In the genomic region with DNA sequence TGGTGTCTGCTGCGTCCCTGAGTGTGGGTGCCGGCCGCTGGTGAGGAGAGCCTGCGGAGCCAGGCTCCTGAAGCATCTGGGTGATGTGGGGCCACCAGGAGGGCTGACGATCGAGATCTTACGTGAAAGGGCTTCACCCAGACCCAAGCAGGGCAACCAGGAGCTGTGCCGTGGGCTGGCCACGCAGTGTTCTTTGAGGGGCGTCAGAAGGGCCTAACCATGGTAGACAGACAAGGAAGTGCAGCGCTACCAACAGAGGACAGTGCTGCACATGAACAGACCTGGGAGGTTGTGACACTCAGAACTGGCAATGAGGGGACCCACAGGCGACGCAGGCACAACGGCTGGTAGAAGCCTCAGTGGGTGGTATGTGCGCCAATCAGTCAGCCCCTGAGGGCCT, we compare ENCODE assay signal across 17 mouse cellular contexts.
"Had no signal": no experiment of that assay in that cellular context is flagged by ENCODE, and none has a peak within 500 bp of the region (broad histone marks: within the 10 kb centered on the region; RNA-seq: fewer than 3 reads in every experiment).

No protein-coding gene starts in this region.

- H3K4me3 ChIP-seq: lung, embryonic 15.5 days; megakaryocyte, embryonic 14.5 days; midbrain, embryonic 13.5 days; midbrain, embryonic 15.5 days; neural tube, embryonic 12.5 days; stomach, embryonic 15.5 days had no signal

- DNase-seq: lung, adult 2 months; lung, postnatal 14 days; lung, postnatal 36 days; right cerebral cortex, postnatal 14 days; thymus, adult 2 months; thymus, postnatal 25 days; thymus, postnatal 4 days had no signal

- H3K4me1 ChIP-seq: lung, embryonic 15.5 days; midbrain, embryonic 13.5 days; midbrain, embryonic 15.5 days; stomach, embryonic 15.5 days had no signal

- H3K4me2 ChIP-seq: lung, embryonic 15.5 days; midbrain, embryonic 11.5 days; midbrain, embryonic 13.5 days; midbrain, embryonic 15.5 days; neural tube, embryonic 12.5 days; stomach, embryonic 15.5 days had no signal

- ATAC-seq: lung, postnatal 0 days; midbrain, embryonic 13.5 days; midbrain, embryonic 15.5 days had no signal

- H3K9ac ChIP-seq: lung, embryonic 15.5 days; midbrain, embryonic 13.5 days; midbrain, embryonic 15.5 days; neural tube, embryonic 12.5 days; stomach, embryonic 15.5 days had no signal

- H3K9me3 ChIP-seq: lung, embryonic 15.5 days; megakaryocyte, embryonic 14.5 days; midbrain, embryonic 13.5 days; midbrain, embryonic 15.5 days; neural tube, embryonic 12.5 days; stomach, embryonic 15.5 days had no signal

- H3K27me3 ChIP-seq: lung, embryonic 15.5 days; midbrain, embryonic 13.5 days; midbrain, embryonic 15.5 days; neural tube, embryonic 12.5 days; stomach, embryonic 15.5 days had no signal

- H3K27ac ChIP-seq: lung, embryonic 15.5 days; macrophage; midbrain, embryonic 13.5 days; midbrain, embryonic 15.5 days; neural tube, embryonic 12.5 days; stomach, embryonic 15.5 days; stomach, postnatal 0 days had no signal
